ENCODE assay signal across 8 mouse cellular contexts in the genomic region with DNA sequence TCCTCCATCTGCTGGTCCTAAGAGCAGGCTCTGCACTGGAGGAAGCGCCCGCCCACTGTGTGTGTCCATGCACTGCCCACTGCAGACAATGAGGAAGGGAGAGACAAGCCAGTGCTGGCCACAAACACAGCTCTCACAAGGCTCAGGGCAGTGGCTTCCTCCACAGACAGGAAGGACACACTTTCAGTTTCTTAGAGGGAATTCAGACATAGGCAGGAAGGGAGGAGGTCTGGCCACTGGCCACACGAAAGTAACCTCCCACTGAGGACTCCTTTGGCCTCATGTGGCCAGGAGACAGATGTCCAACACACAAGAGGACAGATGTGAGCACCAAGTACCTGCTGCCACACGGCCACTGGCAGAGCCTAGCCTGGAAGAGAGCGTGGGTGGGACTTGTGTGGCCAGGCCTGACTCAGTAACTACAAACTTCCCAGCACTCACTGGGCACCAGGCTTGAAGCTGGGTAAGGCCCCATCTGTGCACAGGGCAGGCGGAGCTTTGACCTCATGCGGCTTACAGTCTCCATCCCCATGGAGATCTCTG. TPM values are rescaled to one million over a fixed set of nuclear protein-coding genes. Genes with fewer than 3 reads are reported as not detected.
DNase-seq lines count a peak whose midpoint lies in the region; ATAC-seq and TF ChIP-seq lines count a peak whose summit lies in the region.

No protein-coding gene starts in this region.

- no peak overlapping the region for H3K4me2 ChIP-seq in neural tube, embryonic 14.5 days (ENCODE audit: low read depth, low read length)
- H3K4me2 ChIP-seq in kidney, embryonic 15.5 days, result peak overlapping the region; percentile 37

- WGBS in neural tube, embryonic 14.5 days, result 69% methylated on average over 7 of the region's 7 CpGs
- WGBS in kidney, embryonic 15.5 days, result 40% methylated on average over 7 of the region's 7 CpGs
- WGBS in thymus, adult 2 months, result 81% methylated on average over 7 of the region's 7 CpGs

- no peak for TF ChIP-seq CTCF in thymus, adult 2 months (IDR thresholded peaks at IDR 0.05; ENCODE audit: borderline replicate concordance, control insufficient read depth, extremely low read depth, insufficient read depth, low read length, poor library complexity)

- no peaks in the 10 kb centered on the region for H3K4me1 ChIP-seq in neural tube, embryonic 14.5 days (ENCODE audit: control insufficient read depth, insufficient read depth, low read length)
- H3K4me1 ChIP-seq in kidney, embryonic 15.5 days, result peaks cover 60% of the 10 kb centered on the region
- H3K4me1 ChIP-seq in thymus, adult 2 months (replicated peaks; ENCODE audit: control insufficient read depth, insufficient read depth, low read length), result 0 out of 2 replicates have a peak, but pooled peaks cover 9% of the 10 kb centered on the region

- no peak for TF ChIP-seq POLR2A in thymus, adult 2 months (IDR thresholded peaks at IDR 0.05; ENCODE audit: control insufficient read depth, extremely low read depth, insufficient read depth, low read length, poor library complexity)

- peak overlapping the region; percentile 30; the same call in 1 of the 2 replicates for H3K27ac ChIP-seq in neural tube, embryonic 14.5 days (ENCODE audit: low read depth, low read length)
- peak overlapping the region; percentile 94 for H3K27ac ChIP-seq in kidney, embryonic 15.5 days
- no peak overlapping the region for H3K27ac ChIP-seq in thymus, adult 2 months (ENCODE audit: control insufficient read depth, insufficient read depth, low read length)

- no peak overlapping the region for H3K4me3 ChIP-seq in neural tube, embryonic 14.5 days (ENCODE audit: low read depth, low read length)
- no peak overlapping the region for H3K4me3 ChIP-seq in kidney, embryonic 15.5 days (replicated peaks)
- no peak overlapping the region for H3K4me3 ChIP-seq in thymus, adult 2 months (ENCODE audit: control insufficient read depth, insufficient read depth, low read length)

- H3K9me3 ChIP-seq in neural tube, embryonic 14.5 days (ENCODE audit: control insufficient read depth, low read length), result no peaks in the 10 kb centered on the region
- no peaks in the 10 kb centered on the region for H3K9me3 ChIP-seq in kidney, embryonic 15.5 days (replicated peaks)

- peak; percentile 13; the same call in 1 of the 2 replicates for ATAC-seq in neural tube, embryonic 14.5 days (ENCODE audit: low read depth)
- ATAC-seq in granulocyte monocyte progenitor cell, adult 5-6 weeks (replicated peaks; ENCODE audit: poor library complexity, severe bottlenecking), result peak; percentile 79
- peak; percentile 84 for ATAC-seq in kidney, embryonic 15.5 days (replicated peaks; ENCODE audit: low FRiP score)

- H3K9ac ChIP-seq in neural tube, embryonic 14.5 days (replicated peaks; ENCODE audit: low read depth, low read length), result no peak overlapping the region
- no peak overlapping the region for H3K9ac ChIP-seq in kidney, embryonic 15.5 days

- no peaks in the 10 kb centered on the region for H3K27me3 ChIP-seq in neural tube, embryonic 14.5 days (ENCODE audit: control insufficient read depth, insufficient read depth, low read length)
- no peaks in the 10 kb centered on the region for H3K27me3 ChIP-seq in kidney, embryonic 15.5 days
- no peaks in the 10 kb centered on the region for H3K27me3 ChIP-seq in thymus, adult 2 months (ENCODE audit: control insufficient read depth, insufficient read depth, low read length)

- H3K36me3 ChIP-seq in neural tube, embryonic 14.5 days (ENCODE audit: control insufficient read depth, insufficient read depth, low read length), result no peaks in the 10 kb centered on the region
- peaks cover 20% of the 10 kb centered on the region for H3K36me3 ChIP-seq in kidney, embryonic 15.5 days
- no peaks in the 10 kb centered on the region for H3K36me3 ChIP-seq in thymus, adult 2 months (ENCODE audit: control insufficient read depth, insufficient read depth, low read length)

- DNase-seq in neural tube, embryonic 10.5 days (ENCODE audit: extremely low spot score, low spot score), result no peak
- DNase-seq in lung, postnatal 10 days, result peak; percentile 75
- DNase-seq in cerebellum, postnatal 25 days, result no peak
- DNase-seq in thymus, adult 2 months, result no peak
- no peak for DNase-seq in right cerebral cortex, postnatal 4 days

RNA-seq across cellular contexts. Expression of a gene that starts 44.1 kb away (rescaled TPM):
- polyA plus RNA-seq in neural tube, embryonic 14.5 days (2014; fragmentation: Nextera tagmentation; extraction: Ambion mirVana), result 72.3 and 74.9 TPM in 2 replicates
- total RNA-seq in granulocyte monocyte progenitor cell, adult 5-6 weeks (2014; fragmentation: Nextera tagmentation), result 40.3 and 49.4 TPM in 2 replicates
- 32.4 and 37.1 TPM in 2 replicates for total RNA-seq in granulocyte monocyte progenitor cell, adult 5-6 weeks (2017)
- 79.0 and 81.0 TPM in 2 replicates for polyA plus RNA-seq in kidney, embryonic 15.5 days (2015; fragmentation: Nextera tagmentation; extraction: Ambion mirVana)
- 88.7 and 106 TPM in 2 replicates for polyA plus RNA-seq in thymus, adult 2 months (2012; rRNA removed)

Comparison
In these comparisons a context has a peak if more than half of its experiments do, and no peak if none do; other contexts are left out.
1. ATAC-seq: peak in every context shown above with its lines; median percentile 84 in kidney, embryonic 15.5 days; 79 in granulocyte monocyte progenitor cell, adult 5-6 weeks; 13 in neural tube, embryonic 14.5 days.